Mouse (Mus musculus): ENCODE measurements at regions not wholly inside any gene's neighbourhood (a gene's known extent, or its start where the extent isn't known, plus 50 kb on each side); places are given as distances from the start of the nearest gene placed in this dataset.

GRCm38 (mm10) chr12:51089324-51089723 is 258.5 kb upstream of the G2e3 start:
- TF ChIP-seq EP300 (IDR thresholded peaks at IDR 0.05; ENCODE audit: insufficient read depth, low read depth, low read length): no peak
- no peak for TF ChIP-seq CTCF (IDR thresholded peaks at IDR 0.05; ENCODE audit: low read depth, low read length)
- TF ChIP-seq POLR2A (IDR thresholded peaks at IDR 0.05; ENCODE audit: insufficient read depth, low read length): no peak
